Mouse (Mus musculus) neural tube, embryonic 15.5 days (tissue): ENCODE measurements around the gene Thsd1. TPM values are rescaled to one million over a fixed set of nuclear protein-coding genes. Genes with fewer than 3 reads are reported as not detected.
"Not testable (repeated sequence)": the region's sequence is repeated elsewhere in the genome, so short reads cannot be mapped to it uniquely, and the experiment has no call there.

ENCODE experiments used
- ATAC-seq: fragments of 200-750 bp; cut with Nextera tagmentation; 2 replicates; pipeline ENCODE4 v1.8.0; 2017; ENCODE audit warnings: mild to moderate bottlenecking, moderate TSS enrichment, moderate library complexity; ENCODE audit not compliant: low FRiP score
- H3K27ac ChIP-seq: fragments of 300-500 bp; sonication (generic); replicated peaks from 2 replicates; pipeline ENCODE4 v1.5.1; 2015; ENCODE audit warnings: mild to moderate bottlenecking, inconsistent platforms
- H3K27me3 ChIP-seq: fragments of 300-500 bp; sonication (generic); replicated peaks from 2 replicates; pipeline ENCODE4 v1.6.1; 2015; ENCODE audit warnings: inconsistent platforms
- H3K36me3 ChIP-seq: fragments of 300-500 bp; sonication (generic); 2 replicates; pipeline ENCODE4 v1.6.1; 2015; ENCODE audit warnings: inconsistent platforms
- H3K4me1 ChIP-seq: fragments of 300-500 bp; sonication (generic); 2 replicates; pipeline ENCODE4 v1.6.1; 2015; ENCODE audit warnings: inconsistent platforms
- H3K4me2 ChIP-seq: fragments of 300-500 bp; sonication (generic); 2 replicates; pipeline ENCODE4 v1.6.1; 2015; ENCODE audit warnings: inconsistent platforms, mild to moderate bottlenecking, moderate library complexity
- H3K4me3 ChIP-seq: fragments of 300-500 bp; sonication (generic); replicated peaks from 2 replicates; pipeline ENCODE4 v1.5.1; 2015; ENCODE audit warnings: mild to moderate bottlenecking, inconsistent platforms
- H3K9ac ChIP-seq: fragments of 300-500 bp; sonication (generic); replicated peaks from 2 replicates; pipeline ENCODE4 v1.6.1; 2015; ENCODE audit warnings: mild to moderate bottlenecking, inconsistent platforms
- H3K9me3 ChIP-seq: fragments of 300-500 bp; sonication (generic); replicated peaks from 2 replicates; pipeline ENCODE4 v1.6.1; 2016; ENCODE audit warnings: inconsistent platforms
- WGBS: fragments of 180-500 bp; shearing (Covaris S2); methylation state at CpG from one replicate; pipeline ENCODE4 v1.1.7; 2015; ENCODE audit warnings: mixed read lengths; 5-methylcytosine and 5-hydroxymethylcytosine counted together
- polyA plus RNA-seq: library from polyadenylated mRNA; unstranded; fragments of >200 nt; fragmentation: Nextera tagmentation; extraction: Ambion mirVana; gene quantifications from 2 replicates; pipeline ENCODE4 v1.2.1, GENCODE M21; 2015

Gene Thsd1
- polyA plus RNA-seq, 1 experiment from 2014 or later = 7.4 TPM

- H3K9ac ChIP-seq = no peak overlapping the region
- 84% methylated on average over 1 of the region's 1 CpGs for WGBS
These were observed 38.1 kb downstream of the Thsd1 start for GRCm38 (mm10) chr8:22265194-22265593.

GRCm38 (mm10) chr8:22266809-22267208 lies 39.7 kb downstream of the Thsd1 start:
- no peak for ATAC-seq
- WGBS = 95% methylated on average over 3 of the region's 3 CpGs

More at GRCm38 (mm10) chr8:22265194-22265593, 38.1 kb downstream of the Thsd1 start:
- H3K36me3 ChIP-seq = no peaks in the 10 kb centered on the region
- H3K9me3 ChIP-seq = no peaks in the 10 kb centered on the region
- no peak overlapping the region for H3K4me2 ChIP-seq
- no peaks in the 10 kb centered on the region for H3K4me1 ChIP-seq
- H3K27me3 ChIP-seq = no peaks in the 10 kb centered on the region
- H3K4me3 ChIP-seq = no peak overlapping the region
- H3K27ac ChIP-seq = no peak overlapping the region
- no peak for ATAC-seq

GRCm38 (mm10) chr8:22273142-22273541 lies 46.0 kb downstream of the Thsd1 start:
- Histone ChIP-seq H3K4me2 (no peak overlapping the region), H3K27me3 (no peaks in the 10 kb centered on the region), H3K36me3 (no peaks in the 10 kb centered on the region), H3K9me3 (no peaks in the 10 kb centered on the region), H3K4me1 (no peaks in the 10 kb centered on the region), H3K27ac (no peak overlapping the region), H3K9ac (no peak overlapping the region), H3K4me3 (no peak overlapping the region)
- ATAC-seq = no peak
- 92% methylated on average over 3 of the region's 3 CpGs for WGBS

More at GRCm38 (mm10) chr8:22266809-22267208, 39.7 kb downstream of the Thsd1 start:
- H3K36me3 ChIP-seq = no peaks in the 10 kb centered on the region
- H3K4me3 ChIP-seq = no peak overlapping the region
- no peaks in the 10 kb centered on the region for H3K27me3 ChIP-seq
- H3K4me2 ChIP-seq = no peak overlapping the region
- H3K27ac ChIP-seq = no peak overlapping the region
- no peaks in the 10 kb centered on the region for H3K9me3 ChIP-seq
- H3K4me1 ChIP-seq = no peaks in the 10 kb centered on the region
- H3K9ac ChIP-seq = no peak overlapping the region

- no peaks in the 10 kb centered on the region for H3K9me3 ChIP-seq
- no peak overlapping the region for H3K27ac ChIP-seq
- no peak overlapping the region for H3K9ac ChIP-seq
- no peak overlapping the region for H3K4me3 ChIP-seq
- no peak overlapping the region for H3K4me2 ChIP-seq
- ATAC-seq = no peak
- H3K4me1 ChIP-seq = no peaks in the 10 kb centered on the region
- 76% methylated on average over 10 of the region's 10 CpGs for WGBS
- H3K27me3 ChIP-seq = no peaks in the 10 kb centered on the region
- no peaks in the 10 kb centered on the region for H3K36me3 ChIP-seq
These were observed 47.5 kb downstream of the Thsd1 start for GRCm38 (mm10) chr8:22274641-22275040.

GRCm38 (mm10) chr8:22282999-22283491 lies 55.9 kb downstream of the Thsd1 start, which contains the start of gene Tpte:
Gene Tpte, plus strand, starts transcription at chr8:22283441.
- Histone ChIP-seq H3K9ac (no peak within 1 kb of the TSS), H3K4me2 (no peak within 1 kb of the TSS), H3K4me3 (no peak within 1 kb of the TSS), H3K27ac (no peak within 1 kb of the TSS), H3K27me3 (no peaks in the 10 kb centered on the region), H3K9me3 (0 out of 2 replicates have a peak, but pooled peaks cover 3% of the 10 kb centered on the region), H3K4me1 (no peaks in the 10 kb centered on the region), H3K36me3 (no peaks in the 10 kb centered on the region)
- ATAC-seq = no peak
- WGBS = 71% methylated on average over 2 of the region's 2 CpGs

- ATAC-seq = peak; percentile 27; the same call in 1 of the 2 replicates
- WGBS = 48% methylated on average over 2 of the region's 2 CpGs
These were observed 75.2 kb downstream of the Thsd1 start for GRCm38 (mm10) chr8:22302326-22302725.

GRCm38 (mm10) chr8:22302896-22303306 lies 75.8 kb downstream of the Thsd1 start:
- peak; percentile 93 for ATAC-seq
- no peak overlapping the region for H3K9ac ChIP-seq
- 16% methylated on average over 7 of the region's 7 CpGs for WGBS
- no peaks in the 10 kb centered on the region for H3K9me3 ChIP-seq
- no peak overlapping the region for H3K27ac ChIP-seq
- peak overlapping the region; percentile 15 for H3K4me3 ChIP-seq
- H3K27me3 ChIP-seq = no peaks in the 10 kb centered on the region
- no peaks in the 10 kb centered on the region for H3K36me3 ChIP-seq
- peak overlapping the region; percentile 48 for H3K4me2 ChIP-seq
- peaks cover 5% of the 10 kb centered on the region for H3K4me1 ChIP-seq

More at GRCm38 (mm10) chr8:22302326-22302725, 75.2 kb downstream of the Thsd1 start:
- no peaks in the 10 kb centered on the region for H3K9me3 ChIP-seq
- no peak overlapping the region for H3K9ac ChIP-seq
- no peak overlapping the region for H3K4me2 ChIP-seq
- no peaks in the 10 kb centered on the region for H3K27me3 ChIP-seq
- no peak overlapping the region for H3K4me3 ChIP-seq
- H3K27ac ChIP-seq = no peak overlapping the region
- H3K36me3 ChIP-seq = no peaks in the 10 kb centered on the region
- H3K4me1 ChIP-seq = peaks cover 5% of the 10 kb centered on the region

- WGBS = 91% methylated on average over 9 of the region's 9 CpGs
- not testable (repeated sequence) for H3K4me2 ChIP-seq, H3K4me3 ChIP-seq, H3K9me3 ChIP-seq, H3K27me3 ChIP-seq, H3K27ac ChIP-seq, H3K9ac ChIP-seq, H3K4me1 ChIP-seq, ATAC-seq, H3K36me3 ChIP-seq
These were observed 76.9 kb downstream of the Thsd1 start for GRCm38 (mm10) chr8:22304045-22304444.

- H3K9ac ChIP-seq = no peak overlapping the region
- no peak for ATAC-seq
- no peak overlapping the region for H3K4me3 ChIP-seq
- no peaks in the 10 kb centered on the region for H3K27me3 ChIP-seq
- H3K4me1 ChIP-seq = peaks cover 5% of the 10 kb centered on the region
- no peaks in the 10 kb centered on the region for H3K9me3 ChIP-seq
- WGBS = 76% methylated on average over 10 of the region's 10 CpGs
- H3K36me3 ChIP-seq = no peaks in the 10 kb centered on the region
- no peak overlapping the region for H3K4me2 ChIP-seq
- H3K27ac ChIP-seq = no peak overlapping the region
These were observed 79.9 kb downstream of the Thsd1 start for GRCm38 (mm10) chr8:22306999-22307398.

Other genes starting within 250 kb of the Thsd1 start
- gene Atp7b, start 167.0 kb upstream of the Thsd1 start, polyA plus RNA-seq = 1.1 and 2.1 TPM in 2 replicates
- 37.7 and 40.4 TPM in 2 replicates for gene Alg11, start 166.6 kb upstream of the Thsd1 start, polyA plus RNA-seq
- 0.56 and 0.78 TPM in 2 replicates for gene Nek5, start 102.3 kb upstream of the Thsd1 start, polyA plus RNA-seq
- gene Nek3, start 60.9 kb upstream of the Thsd1 start, polyA plus RNA-seq = 8.0 and 8.6 TPM in 2 replicates
- gene Ckap2, start 41.5 kb upstream of the Thsd1 start, polyA plus RNA-seq = 10.6 and 17.4 TPM in 2 replicates
- gene Vps36, start 34.5 kb upstream of the Thsd1 start, polyA plus RNA-seq = 44.3 and 45.9 TPM in 2 replicates
- gene Tpte, start 56.1 kb downstream of the Thsd1 start, polyA plus RNA-seq = not detected in 2 replicates
- 7.6 and 11.9 TPM in 2 replicates for gene Slc25a15, start 171.3 kb downstream of the Thsd1 start, polyA plus RNA-seq
- 36.3 and 36.6 TPM in 2 replicates for gene Mrps31, start 184.0 kb downstream of the Thsd1 start, polyA plus RNA-seq